Mouse (Mus musculus) embryonic facial prominence, embryonic 13.5 days (tissue): Measurements from ENCODE around the gene Tmem138. TPM values are rescaled to one million over a fixed set of nuclear protein-coding genes. Genes with fewer than 3 reads are reported as not detected.

Experiments used
- ATAC-seq: fragments of 200-750 bp; cut with Nextera tagmentation; 2 replicates; pipeline ENCODE4 v1.8.0; 2017; ENCODE audit warnings: low read depth; ENCODE audit not compliant: insufficient number of reproducible peaks, insufficient read depth, low FRiP score, low TSS enrichment
- H3K27ac ChIP-seq: fragments of 300-500 bp; sonication (generic); 2 replicates; pipeline ENCODE4 v1.5.1; 2015; ENCODE audit warnings: moderate library complexity, mild to moderate bottlenecking, inconsistent platforms
- H3K27me3 ChIP-seq: fragments of 300-500 bp; sonication (generic); 2 replicates; pipeline ENCODE4 v1.6.1; 2015; ENCODE audit warnings: mild to moderate bottlenecking, inconsistent platforms
- H3K36me3 ChIP-seq: fragments of 300-500 bp; sonication (generic); 2 replicates; pipeline ENCODE4 v1.6.1; 2015; ENCODE audit warnings: mild to moderate bottlenecking, inconsistent platforms
- H3K4me1 ChIP-seq: fragments of 300-500 bp; sonication (generic); 2 replicates; pipeline ENCODE4 v1.6.1; 2015; ENCODE audit warnings: inconsistent platforms
- H3K4me2 ChIP-seq: fragments of 300-500 bp; sonication (generic); 2 replicates; pipeline ENCODE4 v1.6.1; 2015; ENCODE audit warnings: moderate library complexity, mild to moderate bottlenecking, inconsistent platforms
- H3K4me3 ChIP-seq: fragments of 300-500 bp; sonication (generic); 2 replicates; pipeline ENCODE4 v1.5.1; 2015; ENCODE audit warnings: mild to moderate bottlenecking, inconsistent platforms
- H3K9ac ChIP-seq: fragments of 300-500 bp; sonication (generic); 2 replicates; pipeline ENCODE4 v1.6.1; 2015; ENCODE audit warnings: mild to moderate bottlenecking, inconsistent platforms
- H3K9me3 ChIP-seq: fragments of 300-500 bp; sonication (generic); 2 replicates; pipeline ENCODE4 v1.6.1; 2016; ENCODE audit warnings: inconsistent platforms
- WGBS: fragments of 180-500 bp; shearing (Covaris S2); methylation state at CpG from one replicate; pipeline ENCODE4 v1.1.7; 2015; ENCODE audit warnings: mixed read lengths; 5-methylcytosine and 5-hydroxymethylcytosine counted together
- polyA plus RNA-seq: library from polyadenylated mRNA; unstranded; fragments of >200 nt; fragmentation: Nextera tagmentation; extraction: Ambion mirVana; gene quantifications from 2 replicates; pipeline ENCODE4 v1.2.1, GENCODE M21; 2015

Gene Tmem138
- polyA plus RNA-seq, 1 experiment from 2014 or later, result 38.3 TPM

- H3K27me3 ChIP-seq, result no peaks in the 10 kb centered on the region
- peaks cover 43% of the 10 kb centered on the region for H3K36me3 ChIP-seq
- WGBS, result 88% methylated on average over 6 of the region's 6 CpGs
Measured at GRCm38 (mm10) chr19:10591659-10592377, 14.7 kb upstream of the Tmem138 start.

DNA sequence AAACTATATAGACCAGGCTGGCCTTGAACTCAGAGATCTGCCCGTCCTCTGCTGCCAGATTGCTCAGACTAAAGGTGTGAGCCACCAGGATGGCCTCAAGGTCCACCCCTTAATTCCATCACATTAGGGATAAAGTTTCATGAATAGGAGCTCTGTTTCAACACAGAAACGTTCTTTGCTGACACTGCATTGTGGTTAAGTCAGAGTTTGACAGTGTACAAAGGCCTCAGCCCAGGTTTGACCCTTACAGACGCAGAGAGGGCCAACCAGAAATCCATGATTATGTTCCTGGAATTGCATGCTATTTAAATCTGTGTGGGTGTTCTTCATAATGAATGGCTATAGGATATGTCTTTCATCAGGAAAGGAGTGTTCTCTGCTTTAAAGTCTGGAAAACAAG, 13.1 kb upstream of the Tmem138 start:
- Histone ChIP-seq H3K4me1 (peaks cover 11% of the 10 kb centered on the region), H3K4me2 (no peak overlapping the region), H3K9me3 (no peaks in the 10 kb centered on the region), H3K9ac (no peak overlapping the region), H3K27ac (0 out of 2 replicates have a peak overlapping the region, but pooled peaks have one; percentile 86), H3K27me3 (no peaks in the 10 kb centered on the region), H3K4me3 (no peak overlapping the region), H3K36me3 (peaks cover 31% of the 10 kb centered on the region)
- no peak for ATAC-seq
- 55% methylated on average over 3 of the region's 3 CpGs for WGBS

More at GRCm38 (mm10) chr19:10591659-10592377, 14.7 kb upstream of the Tmem138 start:
- no peak overlapping the region for H3K9ac ChIP-seq
- no peak overlapping the region for H3K27ac ChIP-seq
- no peak for ATAC-seq
- H3K4me1 ChIP-seq, result peaks cover 11% of the 10 kb centered on the region
- no peak overlapping the region for H3K4me2 ChIP-seq
- H3K4me3 ChIP-seq, result no peak overlapping the region
- H3K9me3 ChIP-seq, result no peaks in the 10 kb centered on the region

DNA sequence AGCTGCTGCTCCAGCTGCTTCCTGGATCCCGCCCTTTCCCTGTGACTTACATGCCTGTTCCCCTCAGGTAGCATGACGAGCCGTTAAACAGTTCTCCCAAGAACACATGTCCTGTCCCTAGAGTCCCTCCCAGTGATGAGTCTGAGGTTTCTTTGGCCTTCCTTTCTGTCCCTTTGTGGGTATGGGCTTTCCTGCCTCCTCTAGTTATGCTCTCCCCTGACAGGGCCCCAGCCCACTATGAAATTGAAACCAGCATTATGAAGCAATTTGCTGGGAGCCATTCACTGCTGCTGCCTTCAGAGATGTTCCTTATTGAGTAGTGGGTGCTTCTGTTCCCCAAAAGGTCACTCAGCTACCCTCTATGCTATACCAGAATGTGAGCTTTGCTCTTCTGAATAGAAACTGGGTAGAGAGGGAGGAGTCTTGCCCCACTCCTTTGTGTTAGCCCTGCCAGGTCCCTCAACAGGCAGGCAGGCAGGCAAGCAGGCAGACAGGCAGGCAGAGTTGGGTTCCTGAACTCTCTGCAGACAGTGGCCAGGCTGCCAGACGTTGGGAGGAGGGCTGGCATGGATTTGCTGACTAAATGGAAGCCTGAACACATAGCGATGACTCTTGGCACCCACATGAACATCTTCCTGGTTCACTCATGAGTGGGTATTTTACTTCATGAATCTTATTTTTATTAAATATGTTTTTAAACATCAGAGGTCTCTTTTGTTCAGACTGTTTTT, 12.1 kb upstream of the Tmem138 start:
- peaks cover 25% of the 10 kb centered on the region for H3K36me3 ChIP-seq
- H3K4me3 ChIP-seq, result no peak overlapping the region
- 32% methylated on average over 5 of the region's 5 CpGs for WGBS

GRCm38 (mm10) chr19:10587231-10587630, 10.1 kb upstream of the Tmem138 start:
- Histone ChIP-seq H3K27ac (no peak overlapping the region), H3K27me3 (no peaks in the 10 kb centered on the region), H3K4me2 (no peak overlapping the region), H3K9me3 (no peaks in the 10 kb centered on the region), H3K4me3 (no peak overlapping the region), H3K9ac (no peak overlapping the region), H3K36me3 (peaks cover 20% of the 10 kb centered on the region), H3K4me1 (peaks cover 11% of the 10 kb centered on the region)
- ATAC-seq, result no peak
- 83% methylated on average over 8 of the region's 8 CpGs for WGBS

More for the DNA sequence above, 12.1 kb upstream of the Tmem138 start:
- H3K4me1 ChIP-seq, result peaks cover 11% of the 10 kb centered on the region
- peak overlapping the region; percentile 2; the same call in 1 of the 2 replicates for H3K9ac ChIP-seq
- H3K9me3 ChIP-seq, result no peaks in the 10 kb centered on the region
- peak overlapping the region; percentile 86 for H3K27ac ChIP-seq
- H3K27me3 ChIP-seq, result no peaks in the 10 kb centered on the region
- peak; percentile 8; the same call in 1 of the 2 replicates for ATAC-seq
- peak overlapping the region; percentile 7; the same call in 1 of the 2 replicates for H3K4me2 ChIP-seq

GRCm38 (mm10) chr19:10585112-10585511, 8.0 kb upstream of the Tmem138 start:
- Histone ChIP-seq H3K9ac (no peak overlapping the region), H3K27me3 (no peaks in the 10 kb centered on the region), H3K9me3 (no peaks in the 10 kb centered on the region), H3K4me3 (no peak overlapping the region), H3K4me2 (no peak overlapping the region), H3K27ac (no peak overlapping the region), H3K4me1 (peaks cover 11% of the 10 kb centered on the region), H3K36me3 (peaks cover 14% of the 10 kb centered on the region)
- WGBS, result 86% methylated on average over 8 of the region's 8 CpGs
- no peak for ATAC-seq

DNA sequence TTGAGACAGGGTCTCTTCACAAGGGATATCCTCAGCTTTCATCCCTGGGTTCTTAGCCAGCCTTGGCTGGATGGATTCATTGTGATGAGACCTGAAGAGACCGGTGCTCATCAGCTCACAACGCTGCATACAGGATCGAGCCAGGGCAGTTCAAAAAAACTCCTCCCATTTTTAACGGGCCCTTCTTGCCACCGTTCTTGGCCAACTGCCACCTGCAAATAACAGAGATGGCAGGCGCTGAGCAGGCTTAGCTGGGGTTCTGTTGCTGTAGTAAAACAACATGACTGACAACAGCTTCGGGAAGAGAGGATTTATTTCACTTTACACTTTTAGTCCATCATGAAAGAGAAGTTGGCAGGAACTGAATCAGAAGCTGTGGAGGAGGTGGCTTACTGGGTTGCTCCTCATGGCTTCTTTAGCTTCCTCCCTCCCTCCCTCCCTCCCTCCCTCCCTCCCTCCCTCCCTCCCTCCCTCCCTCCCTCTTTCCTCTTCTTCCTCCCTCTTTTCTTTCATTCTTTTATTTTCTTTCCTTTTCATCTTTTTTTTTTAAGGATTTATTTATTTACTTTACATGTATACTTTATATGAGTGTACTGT, 6.5 kb upstream of the Tmem138 start:
- WGBS, result 81% methylated on average over 7 of the region's 7 CpGs
- ATAC-seq, result no peak
- H3K4me3 ChIP-seq, result no peak overlapping the region
- no peak overlapping the region for H3K27ac ChIP-seq
- H3K9ac ChIP-seq, result no peak overlapping the region
- H3K9me3 ChIP-seq, result no peaks in the 10 kb centered on the region
- H3K27me3 ChIP-seq, result no peaks in the 10 kb centered on the region
- H3K4me1 ChIP-seq, result peaks cover 4% of the 10 kb centered on the region
- H3K4me2 ChIP-seq, result no peak overlapping the region
- peaks cover 14% of the 10 kb centered on the region for H3K36me3 ChIP-seq

GRCm38 (mm10) chr19:10581984-10582383, 4.8 kb upstream of the Tmem138 start:
- H3K9ac ChIP-seq, result no peak overlapping the region
- no peak overlapping the region for H3K4me2 ChIP-seq
- no peak for ATAC-seq
- H3K36me3 ChIP-seq, result peaks cover 10% of the 10 kb centered on the region
- H3K9me3 ChIP-seq, result no peaks in the 10 kb centered on the region
- peaks cover 13% of the 10 kb centered on the region for H3K4me1 ChIP-seq
- no peak overlapping the region for H3K4me3 ChIP-seq
- no peak overlapping the region for H3K27ac ChIP-seq
- WGBS, result 85% methylated on average over 6 of the region's 6 CpGs
- no peaks in the 10 kb centered on the region for H3K27me3 ChIP-seq

DNA sequence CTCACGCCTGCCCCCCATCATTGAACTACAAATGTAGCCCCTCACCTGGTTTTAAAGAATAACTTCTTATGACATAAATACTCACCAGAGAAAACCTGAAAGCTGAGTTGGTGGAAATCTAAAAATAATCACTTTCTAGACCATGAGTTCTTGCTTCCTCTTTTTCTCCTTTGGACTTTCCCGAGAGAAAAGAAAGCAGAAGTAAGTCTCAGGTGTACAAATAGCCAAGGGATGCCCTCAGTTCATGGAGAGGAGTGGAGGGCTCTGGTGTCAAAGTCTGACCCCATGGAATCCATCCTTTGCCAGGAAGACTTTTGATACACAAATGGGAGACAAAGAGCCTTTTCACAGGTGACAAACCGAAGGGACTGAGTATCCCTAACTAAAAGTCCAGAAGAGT, 3.6 kb upstream of the Tmem138 start:
- Histone ChIP-seq H3K9me3 (no peaks in the 10 kb centered on the region), H3K27me3 (no peaks in the 10 kb centered on the region), H3K27ac (no peak overlapping the region), H3K36me3 (peaks cover 7% of the 10 kb centered on the region), H3K4me2 (no peak overlapping the region), H3K4me1 (peaks cover 18% of the 10 kb centered on the region), H3K9ac (no peak overlapping the region), H3K4me3 (no peak overlapping the region)
- WGBS, result 83% methylated on average over 3 of the region's 3 CpGs
- ATAC-seq, result no peak

- H3K9me3 ChIP-seq, result no peaks in the 10 kb centered on the region
- no peak for ATAC-seq
- no peak overlapping the region for H3K4me3 ChIP-seq
- H3K36me3 ChIP-seq, result peaks cover 9% of the 10 kb centered on the region
- no peak overlapping the region for H3K4me2 ChIP-seq
- WGBS, result 66% methylated on average over 3 of the region's 3 CpGs
- no peaks in the 10 kb centered on the region for H3K27me3 ChIP-seq
- H3K9ac ChIP-seq, result no peak overlapping the region
- H3K4me1 ChIP-seq, result peaks cover 18% of the 10 kb centered on the region
- H3K27ac ChIP-seq, result no peak overlapping the region
Measured at GRCm38 (mm10) chr19:10580102-10580501, 2.9 kb upstream of the Tmem138 start.

DNA sequence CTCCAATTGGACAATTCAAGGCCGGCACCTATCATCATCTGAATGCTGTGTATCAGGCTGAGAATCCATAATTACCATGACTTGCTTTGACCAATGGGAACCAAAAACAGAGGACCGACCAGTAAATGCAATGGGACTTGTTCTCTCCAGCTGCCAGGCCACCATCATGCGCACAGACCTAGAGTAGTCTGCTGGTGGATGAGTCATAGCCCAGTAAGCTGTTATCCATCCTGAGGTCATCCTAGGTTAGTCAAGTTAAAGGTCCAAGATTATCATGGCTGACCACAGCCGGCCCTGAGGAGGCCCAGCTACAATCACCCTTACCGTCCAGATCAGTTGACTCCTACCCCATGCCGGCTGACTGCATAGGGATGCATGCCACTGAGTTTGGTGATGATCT, 7.5 kb downstream of the Tmem138 start:
- H3K27ac ChIP-seq, result no peak overlapping the region
- H3K36me3 ChIP-seq, result peaks cover 53% of the 10 kb centered on the region
- no peaks in the 10 kb centered on the region for H3K4me1 ChIP-seq
- no peak for ATAC-seq
- no peaks in the 10 kb centered on the region for H3K27me3 ChIP-seq
- no peak overlapping the region for H3K4me3 ChIP-seq
- no peaks in the 10 kb centered on the region for H3K9me3 ChIP-seq
- H3K4me2 ChIP-seq, result no peak overlapping the region
- 95% methylated on average over 6 of the region's 6 CpGs for WGBS
- H3K9ac ChIP-seq, result no peak overlapping the region

DNA sequence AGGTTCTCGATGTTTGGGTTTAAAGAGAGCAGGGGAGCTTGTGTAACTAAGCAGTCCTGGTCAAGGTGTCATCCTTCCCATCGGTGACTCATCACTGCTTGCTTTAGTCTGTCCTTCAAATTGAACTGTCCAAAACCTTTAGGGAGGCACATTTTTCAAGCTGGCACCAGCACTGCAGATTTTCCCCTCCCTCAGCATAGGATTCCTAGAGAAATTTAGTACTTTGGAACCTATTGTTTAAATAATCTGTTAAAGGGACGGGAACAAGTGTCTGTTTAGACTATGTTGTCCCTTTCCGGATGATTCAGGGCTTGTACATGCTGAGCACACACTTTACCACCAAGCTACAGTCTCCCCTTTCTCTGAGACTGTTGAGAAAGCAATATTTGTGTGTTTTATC, 11.9 kb downstream of the Tmem138 start:
- no peak for ATAC-seq
- WGBS, result 87% methylated on average over 4 of the region's 4 CpGs
- no peak overlapping the region for H3K4me2 ChIP-seq

More for the DNA sequence above, 11.9 kb downstream of the Tmem138 start:
- Histone ChIP-seq H3K4me3 (no peak overlapping the region), H3K9me3 (no peaks in the 10 kb centered on the region), H3K36me3 (peaks cover 13% of the 10 kb centered on the region), H3K27me3 (no peaks in the 10 kb centered on the region), H3K9ac (no peak overlapping the region), H3K4me1 (no peaks in the 10 kb centered on the region), H3K27ac (no peak overlapping the region)
